Mouse (Mus musculus) MEL (cell line): ENCODE results near the gene Axin2. TPM values are rescaled to one million over a fixed set of nuclear protein-coding genes. Genes with fewer than 3 reads are reported as not detected.

Experiments used
- DNase-seq: peaks from one replicate; pipeline ENCODE4 v3.0.0; 2011; ENCODE audit warnings: low read depth, low spot score
- H3K27ac ChIP-seq: 2 replicates; pipeline ENCODE4 v1.5.1; 2012; ENCODE audit warnings: low read depth, mild to moderate bottlenecking, control low read depth, low read length, moderate library complexity; ENCODE audit not compliant: control insufficient read depth
- H3K27me3 ChIP-seq, 2 experiments: fragments of 150-350 bp in 1 of 2; sonication (generic) in 1 of 2; 2 replicates each; pipeline ENCODE4 v1.6.1; 2012; ENCODE audit warnings: low read length in 2 of 2, mild to moderate bottlenecking in 2 of 2, improper control_type of control experiment in 1 of 2, moderate library complexity in 1 of 2; ENCODE audit not compliant: insufficient read depth in 2 of 2, control insufficient read depth in 1 of 2
- H3K36me3 ChIP-seq, 2 experiments: 2 replicates each; pipeline ENCODE4 v1.6.1; 2012 to 2014; ENCODE audit warnings: low read length in 2 of 2, improper control_type of control experiment in 1 of 2, inconsistent platforms in 1 of 2, mild to moderate bottlenecking in 1 of 2; ENCODE audit not compliant: insufficient read depth in 2 of 2, control insufficient read depth in 1 of 2
- H3K4me1 ChIP-seq, 2 experiments: fragments of 150-350 bp in 1 of 2; sonication (generic) in 1 of 2; 2 replicates each; pipeline ENCODE4 v1.6.1; 2012; ENCODE audit warnings: low read length in 2 of 2, improper control_type of control experiment in 1 of 2, mild to moderate bottlenecking in 1 of 2; ENCODE audit not compliant: insufficient read depth in 2 of 2, control insufficient read depth in 1 of 2
- H3K4me3 ChIP-seq, 2 experiments: fragments of 150-350 bp in 1 of 2; sonication (generic) in 1 of 2; 2 replicates each; pipeline ENCODE4 v1.5.1; 2012; ENCODE audit warnings: low read depth in 2 of 2, low read length in 2 of 2, mild to moderate bottlenecking in 2 of 2, moderate library complexity in 2 of 2, control low read depth in 1 of 2, improper control_type of control experiment in 1 of 2; ENCODE audit not compliant: control insufficient read depth in 1 of 2, insufficient read depth in 1 of 2
- H3K79me2 ChIP-seq: 2 replicates; pipeline ENCODE4 v1.6.1; 2012; ENCODE audit warnings: mild to moderate bottlenecking, low read length, moderate library complexity; ENCODE audit not compliant: control insufficient read depth, poor library complexity, insufficient read depth
- H3K9ac ChIP-seq: 2 replicates; pipeline ENCODE4 v1.6.1; 2012; ENCODE audit warnings: low read depth, mild to moderate bottlenecking, control low read depth, low read length, moderate library complexity; ENCODE audit not compliant: control insufficient read depth, poor library complexity, severe bottlenecking
- H3K9me3 ChIP-seq: fragments of 150-350 bp; sonication (generic); replicated peaks from 2 replicates; pipeline ENCODE4 v1.6.1; 2012; ENCODE audit warnings: mild to moderate bottlenecking, low read length, improper control_type of control experiment, moderate library complexity; ENCODE audit not compliant: insufficient read depth
- CHD2 ChIP-seq: IDR thresholded peaks from 2 replicates; pipeline ENCODE4 v1.6.1; 2011; ENCODE audit warnings: low read length, improper control_type of control experiment
- EP300 ChIP-seq, 2 experiments: IDR thresholded peaks; 2 replicates each; pipeline ENCODE4 v1.6.1; 2011; ENCODE audit warnings: improper control_type of control experiment in 2 of 2, low read length in 2 of 2, low read depth in 1 of 2, mild to moderate bottlenecking in 1 of 2
- GABPA ChIP-seq: IDR thresholded peaks from 2 replicates; pipeline ENCODE4 v1.6.1; 2012; ENCODE audit warnings: low read depth, mild to moderate bottlenecking, inconsistent platforms, low read length, improper control_type of control experiment, moderate library complexity
- MAX ChIP-seq: IDR thresholded peaks from 2 replicates; pipeline ENCODE4 v1.6.1; 2011; ENCODE audit warnings: low read length, improper control_type of control experiment
- MAZ ChIP-seq: IDR thresholded peaks from 2 replicates; pipeline ENCODE4 v1.6.1; 2012; ENCODE audit warnings: low read depth, mild to moderate bottlenecking, inconsistent platforms, low read length, improper control_type of control experiment
- MYB ChIP-seq: IDR thresholded peaks from 2 replicates; pipeline ENCODE4 v1.6.1; 2011; ENCODE audit warnings: mild to moderate bottlenecking, low read depth, low read length, improper control_type of control experiment
- NRF1 ChIP-seq: IDR thresholded peaks from 2 replicates; pipeline ENCODE4 v1.6.1; 2014; ENCODE audit warnings: low read depth, mild to moderate bottlenecking, inconsistent platforms, low read length, improper control_type of control experiment, moderate library complexity; ENCODE audit not compliant: poor library complexity, insufficient read depth, severe bottlenecking
- POLR2A ChIP-seq, 2 experiments: IDR thresholded peaks; 2 replicates each; pipeline ENCODE4 v1.6.1; 2011 to 2012; ENCODE audit warnings: low read length in 2 of 2, mild to moderate bottlenecking in 2 of 2, control low read depth in 1 of 2, improper control_type of control experiment in 1 of 2, low read depth in 1 of 2, moderate library complexity in 1 of 2; ENCODE audit not compliant: control insufficient read depth in 1 of 2, insufficient read depth in 1 of 2, poor library complexity in 1 of 2
- RAD21 ChIP-seq: IDR thresholded peaks from 2 replicates; pipeline ENCODE4 v1.6.1; 2011; ENCODE audit warnings: mild to moderate bottlenecking, low read depth, low read length, improper control_type of control experiment
- SIN3A ChIP-seq: IDR thresholded peaks from 2 replicates; pipeline ENCODE4 v1.6.1; 2012; ENCODE audit warnings: low read length, improper control_type of control experiment, inconsistent platforms
- SMC3 ChIP-seq: IDR thresholded peaks from 2 replicates; pipeline ENCODE4 v1.6.1; 2011; ENCODE audit warnings: low read depth, low read length, improper control_type of control experiment
- TAL1 ChIP-seq: IDR thresholded peaks from 2 replicates; pipeline ENCODE4 v1.6.1; 2012; ENCODE audit warnings: mild to moderate bottlenecking, inconsistent platforms, low read length, moderate library complexity, mixed read lengths
- TCF12 ChIP-seq: IDR thresholded peaks from 2 replicates; pipeline ENCODE4 v1.6.1; 2014; ENCODE audit warnings: low read depth, mild to moderate bottlenecking, inconsistent platforms, low read length, improper control_type of control experiment, moderate library complexity
- USF2 ChIP-seq, 2 experiments: IDR thresholded peaks; 2 replicates each; pipeline ENCODE4 v1.6.1; 2011 to 2012; ENCODE audit warnings: improper control_type of control experiment in 2 of 2, low read length in 2 of 2, borderline replicate concordance in 1 of 2, inconsistent platforms in 1 of 2, low read depth in 1 of 2, mild to moderate bottlenecking in 1 of 2; ENCODE audit not compliant: insufficient read depth in 1 of 2
- ZKSCAN1 ChIP-seq: IDR thresholded peaks from 2 replicates; pipeline ENCODE4 v1.6.1; 2012; ENCODE audit warnings: low read depth, mild to moderate bottlenecking, inconsistent platforms, low read length, improper control_type of control experiment, moderate library complexity
- ZNF384 ChIP-seq: IDR thresholded peaks from 2 replicates; pipeline ENCODE4 v1.6.1; 2012; ENCODE audit warnings: low read depth, mild to moderate bottlenecking, inconsistent platforms, low read length, improper control_type of control experiment
- polyA plus RNA-seq, 2 experiments: library from polyadenylated mRNA; stranded (reverse) in 1 of 2; unstranded in 1 of 2; fragments of >175 nt in 1 of 2; fragments of >200 nt in 1 of 2; gene quantifications; 2 replicates each; pipeline versions ENCODE4 v1.2.1 to v1.2.4; 2012; ENCODE audit warnings: low replicate concordance in 2 of 2, low read depth in 1 of 2; ENCODE audit not compliant: insufficient read length in 2 of 2, insufficient read depth in 1 of 2, missing spikeins in 1 of 2
- total RNA-seq: library from RNA; depleted of rRNA; stranded (reverse); fragments of 300-350 nt; gene quantifications from 2 replicates; pipeline ENCODE4 v1.2.3, GENCODE M21; 2012

Axin2 gene
- total and polyA plus RNA-seq, 3 experiments, result not detected

DNA sequence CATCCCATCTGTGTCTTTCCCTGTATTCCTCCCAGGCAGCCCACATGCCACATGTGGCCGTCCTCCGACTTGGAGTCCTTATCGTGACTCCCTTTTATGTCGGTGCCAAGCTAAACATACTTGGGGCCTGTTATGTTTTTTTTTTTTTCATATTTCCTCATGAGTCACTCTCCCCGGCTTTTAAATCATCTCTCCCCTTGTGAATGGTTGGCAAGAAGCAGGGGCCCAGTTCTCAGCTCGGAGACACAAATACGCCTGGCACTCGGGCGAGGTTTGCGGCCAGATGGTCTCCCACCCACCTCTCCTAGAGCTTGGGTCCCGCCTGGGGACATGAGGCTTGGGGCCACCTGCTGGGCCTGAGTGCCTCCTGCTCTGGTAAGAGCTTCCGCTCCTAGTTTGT is 60.4 kb downstream of the Axin2 start:
- no peak for DNase-seq
- no peak overlapping the region for H3K4me3 ChIP-seq
- no peak overlapping the region for H3K27ac ChIP-seq
- no peaks in the 10 kb centered on the region for H3K79me2 ChIP-seq
- H3K9ac ChIP-seq, result no peak overlapping the region
- no peaks in the 10 kb centered on the region for H3K9me3 ChIP-seq
- no peaks in the 10 kb centered on the region for H3K36me3 ChIP-seq
- no peak for TF ChIP-seq NRF1
- no peak for TF ChIP-seq USF2 (IDR thresholded peaks at IDR 0.05; ENCODE audit: borderline replicate concordance in 1 of 2, insufficient read depth in 1 of 2, low read depth in 1 of 2, low read length in 2 of 2)
- TF ChIP-seq TCF12, result no peak
- TF ChIP-seq MAX, result no peak
- TF ChIP-seq MAZ, result no peak
- no peak for TF ChIP-seq SMC3
- TF ChIP-seq RAD21, result no peak
- no peak for TF ChIP-seq ZNF384
- no peak for TF ChIP-seq ZKSCAN1
- TF ChIP-seq EP300 (IDR thresholded peaks at IDR 0.05; ENCODE audit: low read depth in 1 of 2, low read length in 2 of 2), result no peak
- H3K4me1 ChIP-seq, result no peaks in the 10 kb centered on the region
- no peaks in the 10 kb centered on the region for H3K27me3 ChIP-seq

DNA sequence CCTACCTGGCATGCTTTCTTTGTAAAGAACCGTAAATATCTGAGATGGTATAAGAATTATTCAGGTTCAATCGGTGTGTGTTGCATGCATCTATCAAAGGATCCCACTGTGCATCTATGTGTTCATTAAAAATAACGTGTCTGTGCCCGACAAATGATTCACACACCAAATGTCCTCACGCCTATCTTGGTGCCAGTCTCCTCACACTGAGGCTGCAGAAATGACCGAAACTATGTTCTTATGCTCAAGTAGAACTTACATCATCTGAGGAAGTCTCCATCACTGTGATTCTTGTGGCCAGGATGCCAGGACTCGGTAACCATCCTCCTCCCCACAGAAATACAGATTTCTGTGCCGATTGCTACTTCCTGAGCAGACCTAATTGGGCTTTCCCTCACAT is 60.9 kb downstream of the Axin2 start:
- no peak for DNase-seq
- TF ChIP-seq TAL1, result no peak
- TF ChIP-seq TCF12, result no peak
- TF ChIP-seq MYB, result no peak
- TF ChIP-seq POLR2A (IDR thresholded peaks at IDR 0.05; ENCODE audit: control insufficient read depth in 1 of 2, insufficient read depth in 1 of 2, low read depth in 1 of 2, low read length in 2 of 2, poor library complexity in 1 of 2), result no peak
- TF ChIP-seq GABPA, result no peak
- TF ChIP-seq NRF1, result no peak
- no peak for TF ChIP-seq RAD21
- no peak for TF ChIP-seq CHD2
- no peak for TF ChIP-seq USF2 (IDR thresholded peaks at IDR 0.05; ENCODE audit: borderline replicate concordance in 1 of 2, insufficient read depth in 1 of 2, low read depth in 1 of 2, low read length in 2 of 2)
- no peak for TF ChIP-seq ZNF384
- no peak for TF ChIP-seq SIN3A
- Histone ChIP-seq H3K9ac (no peak overlapping the region), H3K9me3 (no peaks in the 10 kb centered on the region), H3K36me3 (no peaks in the 10 kb centered on the region), H3K4me3 (no peak overlapping the region), H3K27ac (no peak overlapping the region), H3K79me2 (no peaks in the 10 kb centered on the region), H3K27me3 (no peaks in the 10 kb centered on the region), H3K4me1 (no peaks in the 10 kb centered on the region)
